Mouse (Mus musculus) liver, adult (tissue): ENCODE measurements at regions not wholly inside any gene's neighbourhood (a gene's known extent, or its start where the extent isn't known, plus 50 kb on each side); places are given as distances from the start of the nearest gene placed in this dataset.

Source experiments
- GATA4 ChIP-seq: IDR thresholded peaks from 2 replicates; pipeline ENCODE4 v1.6.1; 2014; ENCODE audit warnings: mild to moderate bottlenecking, low read length; ENCODE audit not compliant: insufficient replicate concordance

DNA sequence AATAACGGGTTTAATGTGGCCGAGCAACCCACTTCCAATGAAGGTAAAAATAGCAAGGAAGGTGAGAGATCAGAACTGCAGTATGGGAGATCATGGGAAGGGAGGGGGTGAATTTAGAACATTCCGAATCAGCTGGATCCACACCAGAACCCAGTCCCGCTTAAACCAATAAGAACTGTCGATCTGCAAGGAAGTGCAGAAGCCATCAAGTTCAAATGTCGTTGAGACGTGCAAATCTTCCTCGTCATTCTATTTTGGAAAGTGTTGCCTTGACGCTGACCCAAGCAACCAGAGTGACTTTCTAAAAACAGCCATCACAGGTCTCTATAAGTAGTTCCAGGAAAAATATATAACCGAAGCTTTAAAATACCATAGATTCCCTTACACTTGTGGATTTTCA, 394.1 kb downstream of the Kcnj2 start:
- TF ChIP-seq GATA4 = no peak

DNA sequence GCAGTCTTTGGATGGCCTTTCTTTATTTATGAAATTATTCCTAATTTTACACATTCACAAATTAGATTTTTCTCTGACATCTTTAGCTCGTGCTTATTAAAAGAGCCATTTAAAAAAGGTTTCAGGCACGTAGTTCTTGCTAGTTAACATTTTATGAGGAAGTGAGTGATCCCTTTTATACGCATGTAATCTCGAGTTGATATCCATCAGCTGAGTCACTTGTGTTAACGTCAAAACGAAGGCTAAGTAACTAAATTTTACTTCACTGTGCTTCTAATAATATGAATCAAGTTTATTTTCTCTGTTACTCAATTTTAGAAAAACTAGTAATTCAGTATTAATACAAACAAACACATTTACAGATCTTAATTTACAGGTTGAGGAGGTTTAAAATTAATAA, 419.0 kb downstream of the Kcnj2 start:
- TF ChIP-seq GATA4 = no peak

DNA sequence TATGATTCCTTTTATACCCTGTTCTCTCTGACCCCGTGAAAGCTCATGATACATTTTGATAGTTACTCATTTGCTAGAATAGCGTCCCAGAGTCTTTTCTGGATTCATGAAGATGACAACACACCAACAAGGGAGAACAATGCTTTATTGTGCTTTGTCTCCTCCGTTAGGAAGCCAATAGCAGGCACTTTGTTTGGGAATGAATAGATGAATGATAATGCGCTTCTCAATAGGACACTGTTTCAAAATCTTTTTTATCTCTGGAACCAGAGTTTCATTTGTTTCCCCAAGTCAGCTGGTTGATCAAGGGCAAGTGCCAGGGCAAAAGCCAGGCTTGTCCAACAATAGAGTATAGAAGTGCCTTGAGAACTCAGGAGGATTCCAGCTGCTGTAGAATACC, 446.5 kb downstream of the Kcnj2 start:
- no peak for TF ChIP-seq GATA4

DNA sequence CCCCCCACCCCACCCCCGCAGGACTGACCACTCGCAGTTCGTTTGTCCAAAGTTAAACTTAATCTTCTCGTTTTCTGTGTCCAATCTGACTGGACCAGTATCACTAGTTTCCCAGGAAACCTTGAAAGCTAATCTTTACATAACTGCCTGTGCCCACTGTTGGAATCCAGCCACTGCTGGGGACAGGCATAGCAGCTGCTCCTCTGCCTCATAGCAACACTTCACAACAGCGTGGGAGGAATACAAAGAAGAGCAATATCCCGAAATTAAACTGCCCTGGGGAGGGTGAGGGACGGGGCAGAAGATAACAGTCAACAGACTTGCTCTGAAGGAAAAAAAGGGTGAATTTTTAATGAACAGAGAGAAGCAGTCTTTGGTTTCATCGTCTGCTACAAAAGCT, 456.8 kb downstream of the Kcnj2 start:
- TF ChIP-seq GATA4 = no peak

DNA sequence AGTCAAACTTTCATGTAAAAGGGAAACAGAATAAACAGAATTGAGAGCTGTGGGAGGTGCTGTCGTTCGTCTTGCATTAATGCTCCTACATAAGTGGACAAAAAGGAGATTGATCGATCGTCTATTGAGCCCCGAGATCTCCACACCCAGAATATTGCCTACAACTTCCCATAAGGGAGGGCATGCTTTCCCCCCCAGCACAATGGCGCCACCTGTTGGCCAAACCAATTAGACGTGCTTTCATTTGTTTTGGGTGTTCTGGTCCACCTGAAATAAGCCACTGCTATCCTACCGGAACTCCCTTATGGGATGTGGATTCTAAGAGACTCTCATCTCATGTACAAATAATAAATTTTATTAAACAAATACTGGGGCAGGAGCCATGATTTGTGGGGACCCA, 457.5 kb downstream of the Kcnj2 start:
- TF ChIP-seq GATA4 = no peak

DNA sequence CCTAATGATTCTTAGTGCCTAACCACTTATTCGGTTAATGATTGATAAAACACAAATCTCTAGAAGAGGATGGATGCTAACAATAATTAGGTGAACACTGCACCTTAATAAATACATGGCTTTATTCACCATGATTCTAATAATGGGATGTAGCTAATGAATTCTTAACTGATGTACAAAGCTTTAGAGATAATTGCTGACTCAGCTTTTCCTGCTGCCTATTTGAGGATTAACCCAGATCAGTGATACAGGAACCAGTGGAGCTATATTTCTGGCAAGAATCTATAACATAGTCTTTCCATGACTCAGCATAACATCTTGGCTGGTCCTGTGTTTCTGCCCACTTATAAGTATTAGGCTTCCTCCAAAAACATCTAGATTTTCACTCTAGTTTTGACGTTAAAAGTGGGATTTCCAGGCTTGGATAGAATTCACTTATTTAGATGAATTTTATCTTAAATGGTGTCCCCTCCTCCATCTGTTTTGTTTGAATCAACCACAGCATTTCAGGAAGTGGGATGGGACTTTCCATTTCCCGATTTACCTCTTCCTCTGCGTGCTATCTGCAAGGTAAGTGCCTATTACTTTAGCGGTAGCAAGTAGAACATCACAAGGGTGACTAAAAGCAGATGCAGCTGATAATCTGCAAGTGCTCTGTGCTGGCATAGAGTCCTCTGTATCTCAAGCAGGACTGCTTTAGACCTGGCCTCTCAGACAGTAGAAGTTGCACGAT, 460.2 kb downstream of the Kcnj2 start:
- TF ChIP-seq GATA4 = no peak

DNA sequence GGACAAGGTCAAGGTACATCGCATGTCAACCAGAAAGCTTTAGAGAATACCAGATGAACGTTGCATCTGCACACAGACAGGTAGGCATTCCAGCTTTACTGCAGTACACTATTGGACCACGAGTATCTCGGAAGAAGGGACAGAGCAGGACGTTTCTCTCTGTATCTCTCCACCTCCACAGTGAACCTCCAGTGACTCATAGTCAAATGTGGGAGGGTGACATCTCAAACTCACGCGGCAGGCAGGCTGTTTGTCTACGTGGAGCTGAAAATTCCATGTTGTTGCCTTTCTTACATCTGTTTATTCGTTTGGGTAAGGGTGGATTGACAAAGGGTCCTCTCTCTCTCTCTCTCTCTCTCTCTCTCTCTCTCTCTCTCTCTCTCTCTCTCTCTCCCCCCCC, 463.6 kb downstream of the Kcnj2 start:
- TF ChIP-seq GATA4 = no peak

DNA sequence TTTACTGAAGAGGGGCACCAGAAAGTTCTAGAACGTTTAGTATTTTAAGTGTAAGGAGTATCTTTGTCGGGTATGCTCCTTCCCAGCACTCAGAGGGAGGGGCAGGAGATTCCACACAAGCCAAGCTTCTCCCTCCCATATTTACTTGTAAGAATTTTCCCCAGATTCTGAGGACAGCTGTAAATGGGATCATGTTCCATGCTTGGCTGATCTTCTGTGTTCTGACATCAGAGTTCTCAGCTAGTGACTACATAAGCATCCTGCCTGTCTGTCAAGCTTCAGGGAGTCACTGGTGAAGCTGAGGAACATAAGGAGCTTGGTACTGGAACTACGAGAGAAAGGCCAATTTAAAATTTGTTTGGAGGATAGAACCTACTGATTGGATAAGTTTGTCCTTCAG, 464.9 kb downstream of the Kcnj2 start:
- no peak for TF ChIP-seq GATA4

DNA sequence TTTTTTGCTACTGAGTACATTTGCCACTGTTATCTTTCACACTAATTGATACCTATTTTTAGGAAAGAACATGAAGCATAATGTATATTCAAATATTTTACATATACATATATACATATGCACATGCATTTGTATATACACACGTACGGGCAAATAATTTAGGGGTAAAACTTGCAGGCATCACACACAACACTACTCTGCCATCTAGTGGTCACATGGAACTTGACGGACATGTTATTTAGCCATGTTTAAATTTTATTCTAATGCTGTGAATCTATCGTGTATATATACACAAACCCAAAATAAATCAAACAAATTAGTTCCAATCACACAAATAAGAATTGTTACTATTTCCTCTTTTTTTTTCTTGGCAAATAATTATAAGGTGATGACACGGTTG, 466.5 kb downstream of the Kcnj2 start:
- TF ChIP-seq GATA4 = no peak

DNA sequence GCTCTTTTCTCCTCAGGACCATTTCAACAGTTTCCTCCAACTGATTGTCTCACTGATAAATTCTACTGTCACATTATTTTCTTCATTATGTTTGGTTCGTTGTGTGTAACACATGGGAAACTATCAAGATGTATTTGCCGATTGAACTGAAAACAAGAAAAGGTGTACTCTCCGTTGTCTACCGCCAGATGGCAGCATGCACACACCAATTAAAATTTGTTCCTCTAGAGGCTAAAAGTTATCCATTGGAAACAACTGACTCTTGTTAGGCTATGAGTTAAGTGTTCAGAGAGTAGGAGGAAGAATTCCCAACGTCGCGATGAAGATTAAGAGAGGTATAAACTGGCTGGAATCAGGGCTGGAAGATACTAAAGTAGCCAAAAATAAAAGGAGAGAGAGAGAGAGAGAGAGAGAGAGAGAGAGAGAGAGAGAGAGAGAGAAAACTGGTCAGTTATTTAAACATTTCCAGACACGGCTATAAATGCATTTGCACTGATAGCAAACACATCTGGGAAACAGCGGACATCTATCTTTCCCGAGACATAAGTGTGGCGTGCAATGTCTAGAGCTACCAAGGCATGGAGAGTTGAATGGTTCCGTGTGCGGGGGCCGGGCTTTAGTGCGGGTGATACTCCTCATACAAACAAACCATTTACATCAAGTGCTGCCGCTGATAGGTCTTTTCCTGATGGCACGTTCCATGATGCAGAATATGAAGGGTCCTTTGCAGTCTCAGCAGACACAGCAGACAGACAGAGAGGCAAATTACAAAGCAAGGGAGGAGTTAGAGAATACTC, 470.3 kb downstream of the Kcnj2 start:
- no peak for TF ChIP-seq GATA4

DNA sequence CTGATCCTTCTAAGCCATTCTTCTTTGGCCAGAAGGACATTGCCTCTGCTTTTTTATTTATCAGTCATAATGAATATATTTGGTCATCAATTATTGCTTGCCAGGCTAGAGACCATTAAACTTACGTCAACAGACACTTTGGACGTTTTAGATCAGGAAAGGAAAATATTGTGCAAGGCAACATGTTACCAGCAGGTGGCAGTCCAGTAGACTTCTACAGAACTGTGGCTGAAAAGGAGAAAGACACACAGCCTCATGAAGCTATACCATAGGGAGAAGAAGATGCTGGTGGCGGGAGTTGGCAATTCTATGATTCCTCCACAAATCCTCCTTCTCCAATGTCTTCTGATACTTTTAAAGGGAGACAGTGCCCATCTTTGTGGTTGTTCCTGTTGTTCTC, 471.7 kb downstream of the Kcnj2 start:
- no peak for TF ChIP-seq GATA4

DNA sequence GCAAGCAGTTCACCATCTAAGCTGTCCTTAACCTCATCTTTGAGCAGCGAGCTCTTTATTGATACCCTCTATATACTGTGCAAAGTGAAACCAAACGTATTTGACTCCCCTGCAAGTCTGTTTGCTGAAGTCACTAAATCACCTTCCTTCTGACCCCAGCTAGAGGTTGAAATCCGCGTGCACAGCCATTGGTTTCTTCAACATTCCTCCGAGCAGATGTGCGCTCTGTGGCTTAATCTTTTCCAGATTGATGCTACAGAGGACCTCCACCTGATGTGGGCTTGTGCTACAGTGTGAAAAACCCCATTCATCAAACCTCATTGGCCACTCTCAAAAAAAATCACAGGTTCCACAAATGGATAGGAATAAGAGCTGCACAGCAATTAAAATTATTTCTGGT, 474.0 kb downstream of the Kcnj2 start:
- no peak for TF ChIP-seq GATA4

DNA sequence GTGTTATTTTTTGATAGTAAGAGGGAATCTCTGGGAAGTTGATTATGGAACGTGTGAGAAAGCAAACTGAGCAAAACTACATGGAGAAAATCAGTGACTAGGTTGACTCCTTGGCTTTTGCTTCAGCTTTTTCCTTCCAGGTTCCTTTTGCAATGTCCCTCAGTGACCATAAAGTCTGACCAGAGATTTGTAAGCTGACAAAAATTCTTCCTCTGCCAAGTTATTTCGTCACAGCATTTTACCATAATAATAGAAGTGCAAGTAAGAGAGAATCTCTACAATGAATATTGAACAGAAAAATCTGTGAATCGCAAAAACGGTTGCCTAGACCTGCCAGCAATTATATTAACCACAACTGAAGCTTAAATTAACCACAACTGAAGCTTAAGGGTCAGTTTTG, 479.3 kb downstream of the Kcnj2 start:
- no peak for TF ChIP-seq GATA4

DNA sequence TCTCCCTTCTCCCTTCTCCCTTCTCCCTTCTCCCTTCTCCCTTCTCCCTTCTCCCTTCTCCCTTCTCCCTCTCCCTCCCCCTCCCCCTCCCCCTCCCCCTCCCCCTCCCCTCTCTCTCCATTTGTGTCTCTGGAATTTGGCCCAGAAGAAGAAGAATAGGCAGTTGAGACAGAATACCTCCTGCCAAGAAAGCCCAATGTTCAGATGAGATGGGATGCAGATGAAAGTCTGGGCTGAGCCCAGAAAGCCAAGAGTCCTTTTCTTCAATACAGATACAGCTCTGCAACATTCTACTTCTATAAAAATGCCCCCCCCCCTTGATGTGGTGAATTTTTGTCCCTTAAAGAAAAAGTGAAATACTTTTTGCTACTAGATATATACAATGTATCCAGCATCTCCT, 489.2 kb downstream of the Kcnj2 start:
- TF ChIP-seq GATA4 = no peak

DNA sequence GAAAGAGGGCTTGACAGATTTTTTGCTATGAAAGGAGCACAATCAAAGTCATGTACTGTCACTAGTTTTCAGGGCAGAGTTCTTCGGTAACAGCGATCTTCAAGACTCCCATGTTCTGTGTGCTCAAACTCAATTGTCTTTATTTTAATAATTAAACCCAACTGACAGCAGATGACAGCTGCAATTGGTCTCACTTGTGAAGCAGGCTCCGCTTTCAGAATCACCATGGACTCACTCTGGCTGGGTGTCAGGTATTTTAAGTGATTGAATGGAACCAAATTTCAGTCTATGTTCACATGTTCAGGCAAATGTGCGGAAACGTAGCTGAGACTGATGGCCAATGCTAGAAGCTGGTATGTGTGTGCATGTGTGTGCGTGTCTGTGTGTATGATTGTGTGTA, 489.7 kb downstream of the Kcnj2 start:
- no peak for TF ChIP-seq GATA4

DNA sequence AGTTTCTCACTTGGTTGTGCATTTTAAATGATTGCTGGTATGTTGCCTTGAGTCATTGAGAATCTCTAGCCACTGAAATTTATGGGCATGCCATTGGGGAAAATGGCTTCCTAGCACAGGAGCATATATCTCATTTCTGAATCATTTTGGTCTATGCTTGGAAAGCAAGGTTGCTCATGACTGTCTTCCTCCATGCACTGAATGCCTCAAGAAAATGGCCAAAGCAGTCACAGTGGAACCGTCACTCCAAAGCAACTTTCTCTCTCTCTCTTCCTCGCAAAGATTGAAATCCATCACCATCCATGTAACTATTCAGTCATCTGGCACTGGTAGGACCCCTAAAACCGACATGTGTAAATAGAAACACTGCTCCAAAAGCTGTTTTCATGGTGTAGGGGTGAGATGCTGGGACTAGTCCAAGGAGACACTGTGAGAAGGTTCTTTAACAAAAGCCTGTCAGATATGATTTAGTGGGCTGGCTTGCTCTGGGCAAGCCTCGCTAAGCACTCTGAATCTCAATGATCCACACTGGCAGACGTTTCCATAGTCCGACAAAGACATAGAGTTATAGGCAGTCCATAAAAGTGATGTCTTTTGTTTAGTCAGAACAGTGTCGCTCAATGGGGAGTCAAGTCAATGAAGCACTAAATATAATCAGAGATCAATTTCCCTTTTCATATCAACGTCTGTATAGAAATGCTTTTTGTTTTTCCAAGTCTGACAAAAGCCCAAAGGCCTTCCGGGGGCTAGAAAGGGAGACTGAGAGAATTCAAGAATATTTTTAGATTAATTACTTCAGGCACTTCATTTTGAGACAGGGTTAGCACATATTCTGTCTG, 492.6 kb downstream of the Kcnj2 start:
- no peak for TF ChIP-seq GATA4
